ENCODE assay signal across 14 mouse cellular contexts in genomic region chr7:92804919-92805668, GRCm38 (mm10).
"Had no signal": no experiment of that assay in that cellular context is flagged by ENCODE, and none has a peak within 500 bp of the region (broad histone marks: within the 10 kb centered on the region; RNA-seq: fewer than 3 reads in every experiment).

No protein-coding gene starts in this region.

- H3K9ac ChIP-seq: limb, embryonic 12.5 days; liver, embryonic 13.5 days; liver, postnatal 0 days; lung, embryonic 15.5 days; midbrain, embryonic 12.5 days had no signal

- H3K4me3 ChIP-seq: layer of hippocampus, adult 2 months; limb, embryonic 12.5 days; liver, embryonic 13.5 days; lung, embryonic 15.5 days; midbrain, embryonic 12.5 days had no signal

- H3K4me2 ChIP-seq: limb, embryonic 12.5 days; liver, embryonic 13.5 days; lung, embryonic 15.5 days; midbrain, embryonic 12.5 days had no signal

- H3K9me3 ChIP-seq: limb, embryonic 12.5 days; liver, embryonic 13.5 days; lung, embryonic 15.5 days; midbrain, embryonic 12.5 days had no signal

- H3K36me3 ChIP-seq: limb, embryonic 12.5 days; liver, embryonic 13.5 days; lung, embryonic 15.5 days; midbrain, embryonic 12.5 days had no signal

- H3K27me3 ChIP-seq: limb, embryonic 12.5 days; liver, embryonic 13.5 days; lung, embryonic 15.5 days; midbrain, embryonic 12.5 days had no signal

- ATAC-seq: liver, postnatal 0 days had no signal

- H3K4me1 ChIP-seq: liver, embryonic 13.5 days; lung, embryonic 15.5 days had no signal

- DNase-seq: kidney, postnatal 10 days; kidney, postnatal 4 days; liver; liver, embryonic 13.5 days; liver, postnatal 0 days; lung, postnatal 14 days; right cerebral cortex, postnatal 14 days; thymus, adult 2 months; thymus, postnatal 25 days had no signal

- H3K27ac ChIP-seq: limb, embryonic 12.5 days; liver, embryonic 13.5 days; lung, embryonic 15.5 days; macrophage; midbrain, embryonic 12.5 days had no signal
